Mouse (Mus musculus): ENCODE data around the gene Plcxd1.
"Not testable (repeated sequence)": the region's sequence is repeated elsewhere in the genome, so short reads cannot be mapped to it uniquely, and the experiment has no call there.

Gene Plcxd1

DNA sequence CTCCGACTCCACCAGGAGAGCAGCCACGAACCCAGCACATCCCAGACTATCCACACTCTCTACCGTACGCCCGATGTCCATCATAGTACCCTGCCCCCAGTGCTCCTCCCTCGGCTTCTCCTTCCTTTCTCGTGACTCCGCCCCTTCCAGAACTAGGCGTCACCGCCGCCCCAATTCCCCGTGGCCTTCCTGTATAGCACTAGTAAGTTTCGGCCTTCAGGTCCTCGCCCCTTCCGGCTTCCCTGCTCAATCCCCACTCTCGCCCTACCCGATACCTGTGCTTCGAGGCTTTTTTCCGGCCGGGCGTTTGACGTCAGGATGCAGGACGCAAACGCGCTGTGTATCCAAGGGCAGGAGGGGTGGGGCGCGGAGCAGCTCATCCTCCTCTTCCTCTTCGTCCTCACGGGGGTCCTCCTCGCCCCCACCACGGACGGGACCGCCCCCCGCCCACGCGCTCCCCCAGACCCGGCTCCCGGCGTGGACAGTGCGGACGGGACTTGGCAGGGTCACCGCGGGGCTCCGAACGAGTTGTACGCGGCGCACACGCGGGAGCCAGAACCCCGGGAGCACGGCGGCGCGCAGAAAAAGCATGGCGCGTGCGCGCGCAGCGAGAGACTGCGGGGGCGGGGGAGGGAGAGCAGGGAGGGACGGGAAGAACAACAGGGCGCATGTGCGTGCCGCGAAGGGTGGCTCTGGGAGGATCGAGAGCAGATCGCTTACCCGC is 8.0 kb downstream of the Plcxd1 start, which contains the start of gene Gtpbp6:
Gene Gtpbp6 (minus strand): TSS at position 617 of the 724 bp plus-strand sequence.
- peak; percentile 94 to 96 for DNase-seq

DNA sequence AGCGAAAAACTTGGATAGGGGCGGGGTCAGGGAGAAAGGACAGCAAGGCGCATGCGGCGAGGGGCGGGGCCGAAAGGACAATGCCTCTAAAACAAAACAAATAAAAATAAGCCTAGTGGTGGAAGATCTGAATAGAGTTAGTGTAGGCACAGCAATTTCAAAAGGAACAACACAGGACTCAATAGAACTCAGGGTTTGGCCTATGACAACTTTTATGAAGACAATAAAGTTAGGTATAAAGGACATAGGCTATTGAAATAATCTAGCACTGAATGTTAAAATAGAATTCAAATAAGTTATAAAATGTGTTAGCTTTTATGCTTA is 8.5 kb downstream of the Plcxd1 start:
- DNase-seq, result no peak

DNA sequence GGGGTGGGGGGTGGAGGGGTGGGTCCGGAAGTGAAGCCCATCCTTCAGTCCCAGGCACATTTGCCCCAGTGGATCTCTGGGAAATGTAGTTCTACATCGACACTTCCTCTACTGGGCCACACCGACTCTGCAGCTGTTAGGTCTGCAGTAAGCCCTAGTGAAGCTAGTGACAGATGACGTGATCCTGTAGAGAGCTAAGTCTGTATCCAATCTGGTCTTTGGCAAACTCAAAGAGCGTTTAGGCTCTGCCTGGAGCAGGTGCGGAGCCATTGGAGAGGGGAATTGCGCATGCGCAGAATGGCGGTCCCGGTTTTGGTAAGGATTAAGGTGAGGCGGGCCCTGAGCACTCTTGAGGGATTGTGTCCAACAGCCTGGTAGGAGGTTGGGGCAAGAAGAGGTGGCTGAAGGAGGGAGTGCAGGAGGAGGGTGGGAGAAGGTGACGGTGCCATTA is 10.2 kb downstream of the Plcxd1 start, which contains the start of gene Zfp605:
Gene Zfp605 (plus strand): TSS at position 102 of the 451 bp plus-strand sequence.
- peak; percentile 75 to 81 for DNase-seq

DNA sequence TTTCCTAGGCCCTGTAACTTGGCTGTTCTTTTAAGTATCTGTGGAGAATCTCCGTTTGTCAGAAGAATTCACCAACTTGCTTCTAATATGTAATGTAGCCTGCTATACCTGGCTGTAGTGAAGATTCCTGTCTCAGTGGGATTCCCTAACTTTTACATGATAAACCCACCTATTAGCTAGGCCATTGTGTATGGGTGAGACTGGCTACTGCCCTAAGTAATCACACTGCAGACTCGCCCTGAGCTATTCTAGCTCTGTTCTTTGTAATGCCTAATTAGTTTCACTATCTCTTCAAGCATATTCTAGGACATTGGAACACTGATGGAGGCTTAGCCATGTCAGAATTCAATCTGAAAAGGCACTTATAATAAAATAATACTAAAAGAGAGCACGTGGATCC is 22.6 kb downstream of the Plcxd1 start:
- not testable (repeated sequence) for DNase-seq

DNA sequence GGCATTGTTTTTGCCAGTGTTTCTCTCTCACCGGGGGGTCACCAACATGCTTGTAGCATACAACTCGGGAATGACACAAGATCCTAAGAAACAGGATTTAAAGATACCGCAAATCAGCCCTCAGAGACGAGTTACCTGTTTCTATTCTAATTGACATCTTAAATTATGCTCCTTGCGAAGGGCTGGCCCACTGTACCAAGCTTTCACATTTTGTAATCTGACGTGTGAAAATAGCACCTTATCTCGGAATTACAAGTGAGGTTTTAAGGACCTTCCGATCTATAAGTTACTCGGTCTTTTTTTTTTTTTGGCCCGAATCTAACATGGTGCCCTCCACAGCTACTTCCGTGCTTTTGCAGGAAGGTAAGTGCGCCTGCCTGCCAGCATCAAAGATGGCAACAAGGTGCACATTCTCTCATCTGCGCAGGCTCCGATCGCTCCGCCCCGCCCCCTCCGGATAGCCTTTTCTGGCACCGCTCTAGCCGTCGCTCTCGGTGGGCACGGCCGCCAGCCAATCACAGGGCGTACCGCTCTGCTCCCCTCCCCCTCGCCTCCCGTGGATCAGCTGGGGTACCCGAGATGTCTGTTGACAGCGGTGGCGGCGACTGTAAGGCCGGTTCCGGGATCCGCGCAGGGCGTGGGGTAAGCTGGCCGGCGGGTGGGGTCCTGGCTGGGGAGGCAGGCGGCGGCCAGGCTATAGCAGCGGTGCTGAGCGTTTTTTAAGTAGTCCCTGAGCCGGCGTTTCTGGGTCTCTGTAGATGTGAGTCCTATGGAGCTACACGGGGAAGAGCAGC is 35.7 kb downstream of the Plcxd1 start, which contains the start of gene Chfr:
Gene Chfr (plus strand): TSS at position 550 of the 794 bp plus-strand sequence.
- peak; percentile 99 for DNase-seq

DNA sequence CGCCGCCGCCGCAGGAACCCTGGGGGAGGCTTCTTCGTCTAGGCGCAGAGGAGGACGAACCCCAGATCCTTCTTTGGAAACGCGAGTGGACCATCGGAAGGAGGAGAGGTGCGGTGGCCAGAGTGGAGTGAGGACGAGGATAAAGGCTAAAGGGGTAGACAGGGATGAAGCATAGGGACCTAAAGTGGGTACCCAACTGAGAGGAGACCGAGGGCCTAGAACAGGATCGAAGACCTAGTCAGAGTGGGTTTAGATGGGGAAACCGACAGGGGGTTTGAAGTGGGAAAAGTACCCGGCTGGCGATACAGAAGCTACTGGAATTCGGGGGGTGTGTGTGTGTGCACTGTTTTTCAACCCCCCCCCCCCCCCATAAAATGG is 36.3 kb downstream of the Plcxd1 start:
- DNase-seq, result no peak

DNA sequence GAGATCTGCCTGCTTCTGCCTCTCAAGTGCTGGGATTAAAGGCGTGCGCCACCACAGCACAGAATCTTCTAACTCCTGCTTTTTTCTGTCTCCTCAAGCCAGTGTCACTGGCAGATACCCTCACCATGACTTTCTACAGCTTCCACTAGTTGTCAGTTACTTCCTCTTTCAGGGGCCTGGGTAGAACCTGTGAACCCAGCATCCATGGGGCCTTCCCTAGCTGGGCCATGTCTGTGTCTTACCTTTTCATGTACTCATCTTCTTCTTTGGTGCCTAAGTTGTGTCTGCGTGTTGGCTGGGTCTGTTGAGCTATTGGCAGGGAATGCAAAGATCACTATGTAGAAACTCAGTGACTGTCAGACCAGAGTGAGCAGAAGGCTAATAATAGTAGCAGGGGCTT is 38.0 kb downstream of the Plcxd1 start:
- DNase-seq, result no peak

DNA sequence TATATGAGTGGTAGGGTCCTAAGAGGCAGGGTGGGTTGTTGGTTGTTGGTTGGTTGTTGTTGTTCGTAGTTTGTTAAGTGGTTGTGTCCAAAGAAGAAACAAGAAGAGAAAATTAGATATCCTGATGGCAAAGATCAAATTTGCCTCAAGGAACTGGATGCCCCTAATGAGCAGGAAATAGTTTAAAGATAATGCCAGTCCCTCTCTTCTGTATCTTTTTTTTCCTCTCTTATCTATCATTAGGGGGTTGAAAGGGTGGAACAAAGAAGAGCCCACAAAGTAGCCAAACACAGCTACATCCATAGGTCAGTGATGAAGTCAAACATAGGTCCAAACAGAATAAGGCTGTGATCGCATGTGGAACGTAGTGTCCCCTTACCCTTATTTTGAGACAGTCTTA is 39.6 kb downstream of the Plcxd1 start:
- no peak for DNase-seq

DNA sequence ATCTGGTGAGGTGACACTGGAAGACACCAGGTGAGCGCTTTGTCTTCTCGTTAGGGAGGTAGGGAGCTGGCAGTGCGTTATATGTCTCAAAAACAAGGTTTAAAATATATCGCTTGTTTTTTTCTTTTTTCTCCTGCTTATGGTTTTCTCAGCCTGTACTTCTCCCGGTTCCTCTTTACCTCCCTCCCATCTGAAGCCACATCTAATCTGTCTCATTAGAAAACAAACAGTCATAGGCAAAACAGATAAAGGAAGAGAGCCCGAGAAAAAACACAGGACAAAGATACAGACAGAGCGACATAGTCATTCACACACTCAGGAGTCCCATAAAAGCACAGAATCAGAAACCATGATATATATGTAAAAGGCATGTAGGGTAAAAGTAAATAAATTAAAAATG is 40.7 kb downstream of the Plcxd1 start:
- DNase-seq, result no peak

DNA sequence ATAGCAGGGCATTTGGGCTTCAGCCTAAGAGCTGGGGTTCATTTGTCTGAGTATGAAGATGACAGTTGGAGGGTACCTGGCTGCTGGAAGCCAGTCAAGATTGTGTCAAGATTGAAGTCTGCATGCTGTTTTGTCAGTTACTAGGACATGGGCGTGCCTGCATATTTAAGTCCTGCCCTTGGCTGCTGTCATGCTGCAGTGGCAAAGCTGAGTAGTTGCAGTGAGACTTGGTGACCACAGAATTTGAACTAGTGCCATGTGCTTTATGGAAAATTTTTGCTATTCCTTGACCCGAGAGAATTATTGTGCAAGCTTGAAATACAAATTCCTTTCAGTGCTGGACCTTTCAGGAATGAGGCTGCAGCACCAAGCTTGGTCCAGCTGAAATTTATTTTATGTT is 42.5 kb downstream of the Plcxd1 start:
- DNase-seq, result no peak

DNA sequence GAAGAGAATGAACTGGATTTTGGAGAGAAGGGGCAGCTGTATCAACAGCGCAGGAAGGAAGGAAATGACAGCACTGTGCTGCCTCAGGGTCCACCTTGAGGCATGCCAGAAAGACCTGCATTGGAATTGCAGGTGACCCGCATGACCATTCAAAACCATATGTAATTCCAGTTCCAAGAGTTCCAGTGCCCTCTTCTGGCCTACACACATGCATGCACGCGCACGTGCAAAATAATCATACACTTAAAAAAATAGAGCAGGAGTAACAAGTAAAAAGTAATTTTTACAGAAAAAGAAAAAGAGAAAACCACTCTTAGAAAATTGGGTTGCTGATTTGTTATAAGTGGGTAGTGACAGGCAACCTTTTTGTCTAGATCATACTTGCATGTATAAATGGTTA is 43.2 kb downstream of the Plcxd1 start:
- no peak for DNase-seq
